Mouse (Mus musculus) stomach, embryonic 15.5 days (tissue): ENCODE measurements at regions not wholly inside any gene's neighbourhood (a gene's known extent, or its start where the extent isn't known, plus 50 kb on each side); places are given as distances from the start of the nearest gene placed in this dataset.

ENCODE experiments used
- ATAC-seq: fragments of 200-750 bp; cut with Nextera tagmentation; 2 replicates; pipeline ENCODE4 v1.8.0; 2017; ENCODE audit warnings: low read depth, moderate number of reproducible peaks, moderate TSS enrichment; ENCODE audit not compliant: insufficient read depth, low FRiP score
- H3K27ac ChIP-seq: fragments of 300-500 bp; sonication (generic); 2 replicates; pipeline ENCODE4 v1.5.1; 2015; ENCODE audit warnings: mild to moderate bottlenecking, inconsistent platforms
- H3K27me3 ChIP-seq: fragments of 300-500 bp; sonication (generic); replicated peaks from 2 replicates; pipeline ENCODE4 v1.6.1; 2015; ENCODE audit warnings: inconsistent platforms
- H3K36me3 ChIP-seq: fragments of 300-500 bp; sonication (generic); 2 replicates; pipeline ENCODE4 v1.6.1; 2015; ENCODE audit warnings: inconsistent platforms
- H3K4me1 ChIP-seq: fragments of 300-500 bp; sonication (generic); 2 replicates; pipeline ENCODE4 v1.6.1; 2015; ENCODE audit warnings: inconsistent platforms
- H3K4me2 ChIP-seq: fragments of 300-500 bp; sonication (generic); 2 replicates; pipeline ENCODE4 v1.6.1; 2015; ENCODE audit warnings: mild to moderate bottlenecking, inconsistent platforms
- H3K4me3 ChIP-seq: fragments of 300-500 bp; sonication (generic); replicated peaks from 2 replicates; pipeline ENCODE4 v1.5.1; 2015; ENCODE audit warnings: inconsistent platforms
- H3K9ac ChIP-seq: fragments of 300-500 bp; sonication (generic); 2 replicates; pipeline ENCODE4 v1.6.1; 2015; ENCODE audit warnings: inconsistent platforms
- H3K9me3 ChIP-seq: fragments of 300-500 bp; sonication (generic); 2 replicates; pipeline ENCODE4 v1.6.1; 2016; ENCODE audit warnings: inconsistent platforms
- WGBS: fragments of 180-500 bp; shearing (Covaris S2); methylation state at CpG from one replicate; pipeline ENCODE4 v1.1.7; 2015; 5-methylcytosine and 5-hydroxymethylcytosine counted together

- ATAC-seq: no peak
- 22% methylated on average over 2 of the region's 2 CpGs for WGBS
Observed at GRCm38 (mm10) chr6:98178005-98178404, 164.5 kb downstream of the Gm765 start.

GRCm38 (mm10) chr6:98149043-98149813 is 193.3 kb downstream of the Gm765 start:
- Histone ChIP-seq H3K4me2 (no peak overlapping the region), H3K4me3 (no peak overlapping the region), H3K9ac (no peak overlapping the region), H3K9me3 (no peaks in the 10 kb centered on the region), H3K27me3 (no peaks in the 10 kb centered on the region), H3K36me3 (no peaks in the 10 kb centered on the region), H3K4me1 (no peaks in the 10 kb centered on the region), H3K27ac (no peak overlapping the region)
- ATAC-seq: no peak
- 66% methylated on average over 12 of the region's 12 CpGs for WGBS

More at GRCm38 (mm10) chr6:98178005-98178404, 164.5 kb downstream of the Gm765 start:
- Histone ChIP-seq H3K4me3 (no peak overlapping the region), H3K27ac (no peak overlapping the region), H3K4me1 (no peaks in the 10 kb centered on the region), H3K4me2 (no peak overlapping the region), H3K36me3 (no peaks in the 10 kb centered on the region), H3K27me3 (no peaks in the 10 kb centered on the region), H3K9me3 (no peaks in the 10 kb centered on the region), H3K9ac (no peak overlapping the region)

GRCm38 (mm10) chr6:98147855-98148254 is 194.7 kb downstream of the Gm765 start:
- Histone ChIP-seq H3K4me3 (no peak overlapping the region), H3K27ac (no peak overlapping the region), H3K4me1 (no peaks in the 10 kb centered on the region), H3K36me3 (no peaks in the 10 kb centered on the region), H3K27me3 (no peaks in the 10 kb centered on the region), H3K4me2 (no peak overlapping the region), H3K9ac (no peak overlapping the region), H3K9me3 (no peaks in the 10 kb centered on the region)
- WGBS: 86% methylated on average over 5 of the region's 5 CpGs
- no peak for ATAC-seq

- ATAC-seq: no peak
- Histone ChIP-seq H3K27me3 (no peaks in the 10 kb centered on the region), H3K4me2 (no peak overlapping the region), H3K4me1 (no peaks in the 10 kb centered on the region), H3K27ac (no peak overlapping the region), H3K36me3 (no peaks in the 10 kb centered on the region), H3K9me3 (no peaks in the 10 kb centered on the region), H3K4me3 (no peak overlapping the region), H3K9ac (no peak overlapping the region)
- 15% methylated on average over 2 of the region's 2 CpGs for WGBS
Observed at GRCm38 (mm10) chr6:98132931-98133330, 209.6 kb downstream of the Gm765 start.

GRCm38 (mm10) chr6:98125434-98125833 is 217.1 kb downstream of the Gm765 start:
- no peak overlapping the region for H3K4me3 ChIP-seq
- H3K27ac ChIP-seq: no peak overlapping the region
- H3K4me1 ChIP-seq: no peaks in the 10 kb centered on the region
- H3K36me3 ChIP-seq: no peaks in the 10 kb centered on the region
- no peak for ATAC-seq
- H3K9me3 ChIP-seq: no peaks in the 10 kb centered on the region
- no peak overlapping the region for H3K4me2 ChIP-seq
- no peak overlapping the region for H3K9ac ChIP-seq
- H3K27me3 ChIP-seq: no peaks in the 10 kb centered on the region
- 30% methylated on average over 7 of the region's 7 CpGs for WGBS

- no peak overlapping the region for H3K4me2 ChIP-seq
- no peaks in the 10 kb centered on the region; the same call in 1 of the 2 replicates for H3K27me3 ChIP-seq
- H3K36me3 ChIP-seq: no peaks in the 10 kb centered on the region
- H3K9ac ChIP-seq: no peak overlapping the region
- no peaks in the 10 kb centered on the region for H3K4me1 ChIP-seq
- no peak for ATAC-seq
- H3K27ac ChIP-seq: no peak overlapping the region
- H3K9me3 ChIP-seq: no peaks in the 10 kb centered on the region
- 56% methylated on average over 9 of the region's 9 CpGs for WGBS
- no peak overlapping the region for H3K4me3 ChIP-seq
Observed at GRCm38 (mm10) chr6:98118355-98119150, 224.0 kb downstream of the Gm765 start.

- Histone ChIP-seq H3K27me3 (no peaks in the 10 kb centered on the region; the same call in 1 of the 2 replicates), H3K4me3 (no peak overlapping the region), H3K4me1 (no peaks in the 10 kb centered on the region), H3K27ac (no peak overlapping the region), H3K9ac (no peak overlapping the region), H3K4me2 (no peak overlapping the region), H3K9me3 (no peaks in the 10 kb centered on the region), H3K36me3 (no peaks in the 10 kb centered on the region)
- 29% methylated on average over 9 of the region's 9 CpGs for WGBS
- ATAC-seq: no peak
Observed at GRCm38 (mm10) chr6:98114327-98115134, 228.0 kb downstream of the Gm765 start.

- no peaks in the 10 kb centered on the region for H3K4me1 ChIP-seq
- no peak overlapping the region for H3K27ac ChIP-seq
- 18% methylated on average over 7 of the region's 7 CpGs for WGBS
- no peak for ATAC-seq
- no peaks in the 10 kb centered on the region; the same call in 1 of the 2 replicates for H3K27me3 ChIP-seq
- no peak overlapping the region for H3K9ac ChIP-seq
- H3K4me3 ChIP-seq: no peak overlapping the region
- H3K4me2 ChIP-seq: peak overlapping the region; percentile 32
- H3K36me3 ChIP-seq: no peaks in the 10 kb centered on the region
- H3K9me3 ChIP-seq: no peaks in the 10 kb centered on the region
Observed at GRCm38 (mm10) chr6:98113708-98114107, 228.8 kb downstream of the Gm765 start.

- no peaks in the 10 kb centered on the region for H3K9me3 ChIP-seq
- H3K9ac ChIP-seq: no peak overlapping the region
- no peak overlapping the region for H3K4me3 ChIP-seq
- no peaks in the 10 kb centered on the region for H3K36me3 ChIP-seq
- ATAC-seq: no peak
- 69% methylated on average over 7 of the region's 7 CpGs for WGBS
- no peak overlapping the region for H3K27ac ChIP-seq
- H3K4me1 ChIP-seq: no peaks in the 10 kb centered on the region
- no peak overlapping the region for H3K4me2 ChIP-seq
- no peaks in the 10 kb centered on the region; the same call in 1 of the 2 replicates for H3K27me3 ChIP-seq
Observed at GRCm38 (mm10) chr6:98112495-98113115, 229.9 kb downstream of the Gm765 start.

GRCm38 (mm10) chr6:98107123-98107522 is 235.4 kb downstream of the Gm765 start:
- 45% methylated on average over 5 of the region's 5 CpGs for WGBS
- Histone ChIP-seq H3K4me3 (no peak overlapping the region), H3K4me1 (no peaks in the 10 kb centered on the region), H3K36me3 (no peaks in the 10 kb centered on the region), H3K9me3 (no peaks in the 10 kb centered on the region), H3K27ac (no peak overlapping the region), H3K9ac (no peak overlapping the region), H3K27me3 (no peaks in the 10 kb centered on the region), H3K4me2 (no peak overlapping the region)
- ATAC-seq: no peak

- Histone ChIP-seq H3K4me1 (no peaks in the 10 kb centered on the region), H3K4me3 (peak overlapping the region; percentile 39), H3K27ac (no peak overlapping the region), H3K9ac (no peak overlapping the region), H3K36me3 (no peaks in the 10 kb centered on the region), H3K4me2 (peak overlapping the region; percentile 65), H3K9me3 (no peaks in the 10 kb centered on the region), H3K27me3 (no peaks in the 10 kb centered on the region)
- 36% methylated on average over 18 of the region's 18 CpGs for WGBS
- ATAC-seq: no peak
Observed at GRCm38 (mm10) chr6:98105280-98106090, 237.1 kb downstream of the Gm765 start.
